Mouse (Mus musculus) heart, postnatal 0 days (tissue): ENCODE data around the gene Fam187b.
"Not testable (repeated sequence)": the region's sequence is repeated elsewhere in the genome, so short reads cannot be mapped to it uniquely, and the experiment has no call there.

Source experiments
- CTCF ChIP-seq: IDR thresholded peaks from 2 replicates; pipeline ENCODE4 v1.5.1; 2016; ENCODE audit warnings: antibody characterized with exemption, control low read depth, low read depth
- EP300 ChIP-seq: IDR thresholded peaks from 2 replicates; pipeline ENCODE4 v1.6.1; 2016; ENCODE audit warnings: antibody characterized with exemption, low read depth

DNA sequence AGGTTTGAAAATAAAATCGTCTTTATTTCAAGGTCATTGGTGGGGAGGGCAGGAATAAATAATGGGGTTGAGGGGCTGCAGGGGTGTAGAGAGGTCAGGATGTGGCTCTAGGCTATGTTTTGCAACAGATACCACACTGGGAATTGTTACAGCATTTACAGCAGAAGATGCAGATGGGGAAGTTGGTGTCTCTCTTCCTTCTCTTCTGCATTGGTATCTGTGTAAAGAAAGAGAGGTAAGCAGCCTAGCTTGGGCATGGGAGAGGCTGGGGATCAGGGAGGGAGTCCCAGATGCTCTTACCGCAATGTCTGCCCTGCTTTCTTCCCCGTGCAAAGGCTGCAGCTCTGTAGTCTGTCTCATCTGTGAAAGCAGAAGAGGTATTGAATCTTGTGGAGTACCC, 31.2 kb upstream of the Fam187b start:
- TF ChIP-seq CTCF, EP300: not testable (repeated sequence)
